Mouse (Mus musculus) bone marrow, adult 2 months (tissue): ENCODE data around the gene Rccd1.

Experiments used
- CTCF ChIP-seq: fragments of 200-500 bp; IDR thresholded peaks from 2 replicates; pipeline ENCODE4 v1.5.1; 2011; ENCODE audit warnings: low read length, control low read depth; ENCODE audit not compliant: control insufficient read depth, insufficient read depth
- POLR2A ChIP-seq: fragments of 200-500 bp; IDR thresholded peaks from 2 replicates; pipeline ENCODE4 v1.6.1; 2011; ENCODE audit warnings: low read depth, mild to moderate bottlenecking, control low read depth, low read length, borderline replicate concordance; ENCODE audit not compliant: control insufficient read depth

- TF ChIP-seq POLR2A (no peak), CTCF (no peak)
Measured at GRCm38 (mm10) chr7:80350808-80351207, 26.6 kb upstream of the Rccd1 start.
